Mouse (Mus musculus) spleen, postnatal 4 days (tissue): ENCODE results near the gene Pcgf6.
"Not testable (repeated sequence)": the region's sequence is repeated elsewhere in the genome, so short reads cannot be mapped to it uniquely, and the experiment has no call there.

Experiments used
- DNase-seq, 2 experiments: peaks; one replicate each; pipeline ENCODE4 v3.0.0; 2022; ENCODE audit warnings: low spot score in 2 of 2

Pcgf6 gene

DNA sequence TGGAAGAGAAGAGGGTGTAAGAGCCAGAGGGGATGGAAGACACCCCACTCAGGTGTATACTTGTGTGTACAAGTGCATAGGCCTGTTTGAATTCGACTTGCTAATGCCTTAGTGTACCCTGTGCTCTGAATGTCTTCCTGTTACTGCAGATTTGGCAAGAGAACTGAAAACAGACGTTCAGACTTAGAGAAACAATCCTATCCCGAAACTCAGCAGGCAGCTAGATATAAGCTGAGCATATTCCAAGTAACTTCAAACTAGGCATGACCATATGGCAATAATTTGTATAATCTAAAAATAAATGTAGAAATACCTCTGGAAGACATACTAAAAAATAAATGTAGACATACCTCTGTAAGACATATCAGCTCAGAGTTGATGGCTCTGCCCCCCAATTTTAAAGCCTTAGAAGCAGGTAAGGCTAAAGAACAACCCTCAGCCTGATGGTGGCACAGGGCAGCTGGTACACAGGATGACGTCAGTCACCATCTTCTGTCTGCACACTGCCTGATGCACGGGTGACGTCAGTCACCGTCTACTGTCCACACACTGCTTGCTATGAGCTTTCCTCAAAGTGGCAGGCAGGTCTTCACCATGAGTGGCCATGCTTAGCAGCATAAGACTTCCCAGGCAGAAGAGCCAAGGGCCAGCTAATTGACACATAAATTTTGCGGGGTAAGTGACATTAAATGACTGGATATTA is 52.4 kb downstream of the Pcgf6 start:
- no peak for DNase-seq

DNA sequence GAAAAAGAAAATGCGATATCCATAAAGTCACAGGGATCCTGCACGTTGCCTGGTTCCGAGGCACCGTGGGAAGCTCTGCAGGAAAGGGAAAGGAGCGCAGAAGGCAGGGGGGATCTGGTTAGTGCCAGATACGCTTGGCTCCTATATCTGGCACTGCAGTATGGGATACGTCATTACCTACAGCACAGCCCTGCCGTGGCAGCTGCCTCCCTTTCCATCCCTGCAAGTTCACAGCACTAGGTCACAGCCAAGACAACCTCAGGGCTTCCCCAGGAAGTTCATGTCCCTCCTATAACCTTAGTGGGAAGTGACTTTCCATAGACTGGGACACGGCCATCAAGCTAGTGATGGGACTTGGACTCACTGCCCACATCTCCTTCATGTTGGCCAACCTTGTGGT is 54.6 kb downstream of the Pcgf6 start:
- DNase-seq = no peak

DNA sequence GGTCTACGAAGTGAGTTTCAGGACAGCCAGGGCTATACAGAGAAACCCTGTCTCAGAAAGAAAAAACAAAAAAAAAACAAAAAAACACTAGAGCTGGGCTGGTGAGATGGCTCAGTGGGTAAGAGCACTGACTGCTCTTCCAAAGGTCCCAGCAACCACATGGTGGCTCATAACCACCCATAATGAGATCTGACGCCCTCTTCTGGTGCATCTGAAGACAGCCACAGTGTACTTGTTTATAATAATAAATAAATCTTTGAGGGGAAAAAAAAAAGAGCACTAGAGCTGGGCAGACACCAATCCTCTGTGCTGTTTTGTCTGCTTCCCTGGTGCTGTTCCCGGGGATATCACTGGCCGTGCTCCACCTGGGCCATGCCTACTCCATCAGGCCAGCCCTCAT is 58.4 kb downstream of the Pcgf6 start:
- DNase-seq = not testable (repeated sequence)

DNA sequence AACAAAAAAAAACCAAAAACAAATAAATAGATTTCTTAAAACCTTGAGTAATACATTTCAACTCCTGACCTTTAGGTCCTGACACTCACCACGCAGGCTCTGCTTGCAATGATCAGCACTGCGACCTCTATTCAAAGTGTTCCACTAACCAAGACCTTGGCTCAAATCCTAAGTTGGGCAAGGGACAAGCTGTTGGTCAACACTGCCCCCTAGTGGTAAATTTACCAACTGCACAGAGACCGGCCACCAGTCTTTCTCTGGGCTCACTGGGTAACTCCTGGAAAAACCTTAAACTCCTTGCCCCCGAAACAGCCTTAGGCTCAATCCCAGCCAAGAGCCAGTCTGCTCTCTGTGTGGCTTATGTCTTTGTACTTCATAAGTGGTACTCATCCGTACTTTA is 59.6 kb downstream of the Pcgf6 start:
- DNase-seq = peak; percentile 88 to 97

DNA sequence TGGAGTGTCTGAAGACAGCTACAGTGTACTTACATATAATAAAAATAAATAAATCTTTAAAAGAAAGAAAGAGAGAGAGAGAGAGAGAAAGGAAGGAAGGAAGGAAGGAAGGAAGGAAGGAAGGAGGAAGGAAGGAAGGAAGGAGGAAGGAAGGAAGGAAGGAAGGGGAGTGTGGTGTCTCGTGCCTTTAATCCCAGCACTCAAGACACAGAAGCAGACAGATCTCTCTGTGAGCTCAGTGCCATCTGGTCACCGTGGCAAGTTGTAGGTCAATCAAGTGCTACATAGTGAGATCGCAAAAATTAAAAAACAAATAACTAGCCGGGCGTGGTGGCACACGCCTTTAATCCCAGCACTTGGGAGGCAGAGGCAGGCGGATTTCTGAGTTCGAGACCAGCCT is 60.1 kb downstream of the Pcgf6 start:
- not testable (repeated sequence) for DNase-seq

DNA sequence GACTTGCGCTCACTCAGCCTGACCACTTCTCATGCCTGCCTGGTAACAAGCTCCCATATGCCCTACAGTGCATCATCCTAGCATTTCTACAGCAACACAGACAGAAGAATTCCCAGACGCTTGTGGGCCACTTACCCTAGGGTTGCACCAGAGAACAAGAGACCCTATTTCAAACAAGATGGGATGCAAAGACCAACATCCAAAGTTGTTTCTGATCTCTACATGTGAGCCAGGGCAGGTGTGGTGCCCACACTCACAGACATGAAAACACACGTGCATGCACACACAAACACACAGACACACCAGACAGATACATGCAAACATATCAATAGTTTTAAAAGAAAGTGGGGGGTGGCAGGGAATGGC is 60.6 kb downstream of the Pcgf6 start:
- DNase-seq = no peak

DNA sequence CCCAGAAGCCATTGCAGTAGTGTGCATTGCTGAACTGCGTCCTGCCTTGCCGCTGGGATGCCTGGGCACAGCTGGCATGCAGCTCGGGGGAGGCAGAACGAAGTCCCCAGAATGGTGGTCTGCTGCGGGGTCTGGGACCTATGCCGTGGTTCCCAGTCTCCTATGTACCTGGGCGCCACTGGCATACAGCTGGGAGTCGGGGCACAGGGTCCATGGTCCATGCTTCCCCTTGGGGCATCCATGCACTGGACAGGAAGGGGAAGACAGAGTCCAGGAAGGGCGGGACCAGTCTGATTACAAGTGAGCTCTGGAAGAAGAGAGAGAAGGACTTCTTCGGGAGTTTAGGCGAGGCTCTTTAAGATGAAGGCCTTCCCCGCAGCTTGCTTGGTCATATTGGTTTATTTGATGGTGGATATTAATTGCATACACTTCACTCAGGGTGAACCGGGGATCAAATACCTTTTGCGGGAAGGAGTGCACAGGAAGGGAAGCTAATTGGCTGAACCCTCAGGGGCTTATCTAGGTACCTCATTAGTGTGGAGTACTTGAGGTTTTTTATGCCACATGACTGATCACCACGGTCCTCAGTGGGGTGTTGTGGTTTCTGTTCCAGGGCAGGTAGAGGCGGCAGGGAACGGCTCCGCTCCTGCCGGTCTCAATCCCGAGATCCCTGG is 61.1 kb downstream of the Pcgf6 start:
- no peak for DNase-seq

DNA sequence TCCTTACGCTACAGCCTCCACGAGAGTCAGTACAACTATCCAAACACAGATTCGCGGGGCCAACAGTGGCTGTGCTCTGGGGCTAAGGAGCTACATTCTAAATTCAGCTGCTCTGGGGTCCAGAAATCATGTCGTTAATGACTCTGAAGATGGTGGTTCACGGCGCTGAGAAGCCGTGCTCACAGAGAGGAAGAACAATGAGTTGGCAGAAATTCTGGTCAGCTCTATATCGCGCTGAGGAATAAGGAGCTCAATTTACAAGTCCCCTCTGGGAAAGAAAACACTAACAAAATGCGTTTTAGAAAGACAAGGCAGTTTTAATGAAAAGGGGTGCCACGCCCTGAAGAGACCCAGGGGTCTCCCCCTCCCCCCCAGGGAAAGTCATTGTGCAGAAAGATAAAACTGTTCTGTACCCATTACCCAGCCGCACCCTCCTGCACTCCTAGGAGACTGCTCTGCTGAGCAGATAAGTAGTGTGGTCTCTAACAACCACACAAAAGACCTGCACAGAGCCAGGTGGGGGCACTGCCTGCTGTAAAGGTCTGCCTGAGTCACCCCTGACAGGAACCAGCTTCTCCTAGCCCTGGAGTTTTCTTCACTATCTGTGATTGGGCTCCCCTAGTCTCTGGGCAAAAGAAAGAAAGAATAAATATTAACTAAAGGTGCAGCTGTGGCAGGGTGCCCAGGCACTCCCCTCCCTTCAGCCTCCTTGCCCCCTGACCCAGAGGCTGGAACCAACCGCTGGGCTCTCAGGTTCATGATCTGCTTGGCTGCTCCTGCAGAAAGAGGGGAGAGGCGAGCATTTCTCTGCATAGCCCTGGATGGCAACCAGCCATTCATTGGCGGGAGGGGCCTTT is 62.2 kb downstream of the Pcgf6 start:
- DNase-seq = peak; percentile 66 to 78

DNA sequence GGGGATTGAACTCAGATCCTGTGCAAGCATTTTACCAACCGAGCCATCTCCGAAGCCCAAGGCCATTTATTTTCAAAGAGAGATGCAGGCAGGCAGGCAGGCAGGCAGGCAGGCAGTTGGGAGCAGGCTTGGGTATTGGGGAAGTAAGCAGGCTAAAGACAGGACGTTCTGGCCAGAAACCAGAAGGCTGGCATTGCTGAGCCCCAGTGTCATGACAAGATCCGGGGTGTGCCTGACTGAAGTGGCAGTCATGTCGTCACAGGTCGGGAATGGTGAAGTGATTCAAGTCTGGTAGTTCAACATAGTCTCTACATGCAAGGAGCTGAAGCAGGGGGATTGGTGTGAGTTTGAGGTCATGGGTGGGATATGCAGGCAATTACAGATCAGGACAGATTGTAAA is 63.1 kb downstream of the Pcgf6 start:
- DNase-seq = peak; percentile 43 to 71

DNA sequence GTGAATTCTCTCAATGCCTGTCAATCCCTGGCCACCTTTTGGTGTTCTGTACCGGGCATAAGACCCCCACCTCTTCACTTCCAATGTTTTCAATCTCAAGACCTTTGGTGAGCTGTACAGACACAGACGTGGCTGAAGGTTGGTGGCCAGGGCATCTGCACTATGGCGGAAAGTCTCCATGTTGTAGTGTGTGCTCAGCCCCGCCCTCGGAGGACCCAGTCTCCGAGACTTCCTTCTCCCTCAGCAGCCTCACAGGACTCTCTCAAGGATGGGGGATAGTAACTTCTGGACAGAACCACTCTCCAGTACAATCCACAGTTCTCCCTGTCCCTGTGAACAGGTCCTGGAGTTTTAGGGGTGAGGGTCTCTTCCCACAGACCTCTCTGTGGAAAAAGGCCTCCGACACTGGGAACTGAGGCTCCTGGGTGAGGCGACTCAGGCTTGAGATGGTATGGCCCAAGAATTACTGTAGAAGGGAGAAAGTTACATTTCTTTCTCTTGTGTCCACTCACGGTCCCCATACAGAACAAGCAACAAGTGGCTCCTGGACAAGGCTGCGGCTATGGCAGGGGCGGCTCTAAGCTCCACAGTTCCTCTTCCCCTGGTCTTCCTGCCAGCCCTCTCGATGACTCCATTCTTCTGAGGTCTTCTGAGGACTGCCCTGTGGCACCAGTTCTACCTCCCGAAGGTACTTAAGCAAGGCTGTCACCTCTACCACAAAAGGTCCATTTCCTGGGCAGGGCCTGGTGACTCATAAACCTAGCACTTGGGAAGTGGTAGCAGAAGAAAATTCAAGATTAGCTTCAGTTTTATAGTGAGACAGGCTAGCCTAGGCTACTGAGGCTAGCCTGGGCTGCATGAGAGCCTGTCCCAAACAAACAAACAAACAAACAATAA is 65.7 kb downstream of the Pcgf6 start:
- DNase-seq = no peak

DNA sequence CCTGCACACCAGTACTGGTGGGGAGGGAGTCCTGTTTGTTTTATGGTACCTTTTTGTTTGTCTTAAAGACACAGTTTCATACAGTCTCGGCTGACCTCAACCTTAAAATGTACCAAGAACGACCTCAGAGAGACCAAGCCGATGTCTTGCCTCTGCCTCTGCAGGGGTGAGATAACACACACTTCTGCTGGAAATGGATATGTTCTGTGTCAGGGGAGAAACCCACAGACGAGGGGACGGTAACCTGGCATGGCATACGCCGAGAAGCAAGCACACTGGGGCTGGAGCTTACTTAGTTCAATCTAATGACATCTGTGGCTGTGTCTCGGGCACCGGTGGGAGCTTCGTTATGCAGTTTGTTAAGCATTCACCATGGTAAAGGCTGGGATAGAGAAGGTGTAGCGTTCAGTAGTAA is 66.7 kb downstream of the Pcgf6 start:
- peak; percentile 55 to 75 for DNase-seq
